ENCODE assay signal across 13 mouse cellular contexts in genomic region chr11:105333867-105334670, GRCm38 (mm10). TPM values are rescaled to one million over a fixed set of nuclear protein-coding genes. Genes with fewer than 3 reads are reported as not detected.
A peak's percentile ranks its signal among the peaks of the same experiment; 100 is the strongest.
DNase-seq lines count a peak whose midpoint lies in the region; ATAC-seq and TF ChIP-seq lines count a peak whose summit lies in the region.
"Had no signal": no experiment of that assay in that cellular context is flagged by ENCODE, and none has a peak within 500 bp of the region (broad histone marks: within the 10 kb centered on the region; RNA-seq: fewer than 3 reads in every experiment).

No protein-coding gene starts in this region.

- TF ChIP-seq EP300 in liver, postnatal 0 days (IDR thresholded peaks at IDR 0.05; ENCODE audit: low read depth) = no peak

- H3K4me2 ChIP-seq in heart, embryonic 13.5 days = 0 out of 2 replicates have a peak overlapping the region, but pooled peaks have one; percentile 3
- H3K4me2 ChIP-seq in liver, postnatal 0 days (ENCODE audit: low read depth, low read length) = no peak overlapping the region
- no peak overlapping the region for H3K4me2 ChIP-seq in hindbrain, embryonic 14.5 days (replicated peaks)
- no peak overlapping the region for H3K4me2 ChIP-seq in midbrain, embryonic 16.5 days (ENCODE audit: low read length)
- H3K4me2 ChIP-seq: midbrain, embryonic 12.5 days had no signal

- peak overlapping the region; percentile 21; the same call in 1 of the 2 replicates for H3K9ac ChIP-seq in heart, embryonic 13.5 days
- no peak overlapping the region for H3K9ac ChIP-seq in liver, postnatal 0 days (replicated peaks)
- H3K9ac ChIP-seq in hindbrain, embryonic 14.5 days = no peak overlapping the region
- no peak overlapping the region for H3K9ac ChIP-seq in midbrain, embryonic 16.5 days (ENCODE audit: low read depth, low read length)
- H3K9ac ChIP-seq: liver, embryonic 14.5 days; midbrain, embryonic 12.5 days had no signal

- no peaks in the 10 kb centered on the region for H3K9me3 ChIP-seq in heart, embryonic 13.5 days
- no peaks in the 10 kb centered on the region for H3K9me3 ChIP-seq in liver, postnatal 0 days (ENCODE audit: low read length)
- no peaks in the 10 kb centered on the region for H3K9me3 ChIP-seq in hindbrain, embryonic 14.5 days (ENCODE audit: control insufficient read depth, low read length)
- H3K9me3 ChIP-seq in midbrain, embryonic 16.5 days (replicated peaks; ENCODE audit: control insufficient read depth, low read length, poor library complexity, severe bottlenecking) = no peaks in the 10 kb centered on the region
- H3K9me3 ChIP-seq: midbrain, embryonic 12.5 days had no signal

- H3K4me1 ChIP-seq in heart, embryonic 13.5 days = peaks cover 51% of the 10 kb centered on the region
- no peaks in the 10 kb centered on the region for H3K4me1 ChIP-seq in liver, postnatal 0 days (ENCODE audit: insufficient read depth)
- peaks cover 4% of the 10 kb centered on the region for H3K4me1 ChIP-seq in hindbrain, embryonic 14.5 days (replicated peaks; ENCODE audit: control insufficient read depth, insufficient read depth, low read length)
- no peaks in the 10 kb centered on the region for H3K4me1 ChIP-seq in midbrain, embryonic 16.5 days (ENCODE audit: control insufficient read depth, insufficient read depth, low read length)

- WGBS in heart, embryonic 13.5 days = 31% methylated on average over 8 of the region's 8 CpGs
- WGBS in liver, postnatal 0 days (ENCODE audit: insufficient replicate concordance) = 57% methylated on average over 8 of the region's 8 CpGs
- WGBS in hindbrain, embryonic 14.5 days = 63% methylated on average over 8 of the region's 8 CpGs
- 48% methylated on average over 8 of the region's 8 CpGs for WGBS in midbrain, embryonic 16.5 days

- DNase-seq in heart, adult 8-10 months (ENCODE audit: low spot score) = no peak
- peak; percentile 43 for DNase-seq in liver
- DNase-seq in liver, postnatal 0 days = no peak
- no peak for DNase-seq in hindbrain, embryonic 14.5 days (ENCODE audit: low spot score)
- no peak for DNase-seq in ovary, postnatal 36 days (ENCODE audit: low spot score)
- DNase-seq: adrenal gland, adult 2 months; kidney, postnatal 25 days; spleen, adult 18-20 months had no signal

- ATAC-seq in heart, embryonic 13.5 days (ENCODE audit: extremely low read depth, insufficient number of reproducible peaks, low FRiP score, low TSS enrichment) = peak; percentile 16; the same call in 1 of the 2 replicates
- no peak for ATAC-seq in liver, postnatal 0 days
- ATAC-seq in hindbrain, embryonic 14.5 days (ENCODE audit: low FRiP score) = peak; percentile 47; the same call in 1 of the 2 replicates
- ATAC-seq in midbrain, embryonic 16.5 days = peak; percentile 54; the same call in 1 of the 2 replicates
- ATAC-seq: Patski had no signal

- H3K27me3 ChIP-seq in heart, embryonic 13.5 days (replicated peaks) = 0 out of 2 replicates have a peak, but pooled peaks cover 3% of the 10 kb centered on the region
- H3K27me3 ChIP-seq in liver, postnatal 0 days (ENCODE audit: insufficient read depth, low read length) = no peaks in the 10 kb centered on the region
- H3K27me3 ChIP-seq in hindbrain, embryonic 14.5 days (ENCODE audit: control insufficient read depth, insufficient read depth, low read length) = no peaks in the 10 kb centered on the region
- no peaks in the 10 kb centered on the region for H3K27me3 ChIP-seq in midbrain, embryonic 16.5 days (ENCODE audit: control insufficient read depth, insufficient read depth, low read depth, low read length)
- H3K27me3 ChIP-seq: midbrain, embryonic 12.5 days; Patski had no signal

- peak overlapping the region; percentile 75 for H3K27ac ChIP-seq in heart, embryonic 13.5 days (replicated peaks)
- H3K27ac ChIP-seq in liver, postnatal 0 days (ENCODE audit: low read depth) = no peak overlapping the region
- H3K27ac ChIP-seq in hindbrain, embryonic 14.5 days = peak overlapping the region; percentile 2; the same call in 1 of the 2 replicates
- no peak overlapping the region for H3K27ac ChIP-seq in midbrain, embryonic 16.5 days (ENCODE audit: low read length)
- H3K27ac ChIP-seq: liver, embryonic 14.5 days; midbrain, embryonic 12.5 days had no signal

- H3K4me3 ChIP-seq in heart, embryonic 13.5 days = no peak overlapping the region
- H3K4me3 ChIP-seq in liver, postnatal 0 days (ENCODE audit: low read depth, low read length) = no peak overlapping the region
- H3K4me3 ChIP-seq in hindbrain, embryonic 14.5 days (replicated peaks; ENCODE audit: low read length) = no peak overlapping the region
- no peak overlapping the region for H3K4me3 ChIP-seq in midbrain, embryonic 16.5 days (ENCODE audit: low read depth, low read length)
- H3K4me3 ChIP-seq: midbrain, embryonic 12.5 days had no signal

- no peak for TF ChIP-seq CTCF in liver, postnatal 0 days (IDR thresholded peaks at IDR 0.05; ENCODE audit: low read depth)

- H3K36me3 ChIP-seq in heart, embryonic 13.5 days = peaks cover 21% of the 10 kb centered on the region
- H3K36me3 ChIP-seq in liver, postnatal 0 days (replicated peaks; ENCODE audit: insufficient read depth, low read length) = no peaks in the 10 kb centered on the region
- no peaks in the 10 kb centered on the region for H3K36me3 ChIP-seq in hindbrain, embryonic 14.5 days (replicated peaks; ENCODE audit: control insufficient read depth, insufficient read depth)
- H3K36me3 ChIP-seq in midbrain, embryonic 16.5 days (ENCODE audit: control insufficient read depth, insufficient read depth, low read length) = no peaks in the 10 kb centered on the region

RNA-seq across cellular contexts. Expression of gene Mrc2, which starts 41.6 kb away (rescaled TPM):
- polyA plus RNA-seq in heart, embryonic 13.5 days (2015; fragmentation: Nextera tagmentation; extraction: Ambion mirVana) = 8.6 and 9.8 TPM in 2 replicates
- 10 to 100 TPM in 3 of 4 experiments, 1 to 10 TPM in 1; 9.8 to 13.3 (median 13.0) TPM for total RNA-seq in heart, adult 8-10 months (2022)
- polyA plus RNA-seq in liver, postnatal 0 days (2015; fragmentation: Nextera tagmentation; extraction: Ambion mirVana) = 0.25 and 0.32 TPM in 2 replicates
- 3.4 and 3.7 TPM in 2 replicates for polyA plus RNA-seq in hindbrain, embryonic 14.5 days (2014; fragmentation: Nextera tagmentation; extraction: Ambion mirVana)
- 3.8 and 4.5 TPM in 2 replicates for polyA plus RNA-seq in midbrain, embryonic 16.5 days (2015; fragmentation: Nextera tagmentation; extraction: Ambion mirVana)

Comparison
In these comparisons a context has a peak if more than half of its experiments do, and no peak if none do; other contexts are left out.
1. H3K27ac ChIP-seq: peak in heart, embryonic 13.5 days (single experiment) and hindbrain, embryonic 14.5 days (single experiment); none in liver, postnatal 0 days (single experiment) and midbrain, embryonic 16.5 days (single experiment).